Mouse (Mus musculus): ENCODE data around the gene Hnrnpdl.
A peak's percentile ranks its signal among the peaks of the same experiment; 100 is the strongest.

Hnrnpdl gene

DNA sequence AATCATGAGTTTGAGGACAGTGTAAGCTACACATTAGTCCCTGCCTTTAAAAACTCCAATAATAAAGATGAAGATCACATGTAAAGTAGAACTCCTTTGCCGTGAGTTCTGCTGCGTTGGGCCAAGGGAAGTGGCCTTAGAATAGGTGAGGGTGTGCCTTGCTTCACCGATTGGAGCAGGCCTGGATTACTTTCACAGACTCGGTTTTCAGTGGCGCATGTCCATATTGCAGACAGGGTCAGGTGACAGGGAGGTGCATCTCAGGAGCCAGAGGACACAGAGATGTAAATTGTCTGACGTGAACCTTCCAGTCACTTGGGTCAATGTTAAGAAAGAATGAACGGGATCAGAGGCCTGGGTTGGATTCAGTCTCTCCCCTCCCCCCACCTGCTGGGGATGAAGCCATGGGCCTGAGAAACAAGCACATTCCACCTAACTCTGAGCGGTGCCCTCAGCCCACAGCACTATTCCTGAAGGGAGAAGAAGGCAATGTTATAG, 7.7 kb upstream of the Hnrnpdl start:
- no peak for DNase-seq (ENCODE audit: extremely low spot score)

DNA sequence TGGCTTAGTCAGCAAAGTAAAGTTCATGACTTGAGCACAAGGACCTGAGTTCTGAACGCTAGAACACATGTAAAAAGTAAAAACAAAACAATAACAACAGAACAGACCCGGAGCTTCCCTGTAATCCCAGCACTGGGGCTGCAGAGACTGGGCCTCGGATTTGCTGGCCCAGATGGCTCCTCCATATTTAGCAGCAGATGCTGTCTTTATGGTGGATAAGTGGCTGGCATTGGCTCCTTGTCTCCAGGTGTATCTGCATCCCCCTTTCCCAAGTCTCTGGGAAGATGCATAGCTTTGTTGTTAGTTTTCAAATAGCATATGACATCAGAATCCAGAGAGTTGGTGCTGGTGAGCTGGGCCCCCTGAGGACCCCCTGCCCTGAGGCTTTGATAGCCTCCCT, 6.6 kb upstream of the Hnrnpdl start:
- DNase-seq (ENCODE audit: extremely low spot score): no peak

DNA sequence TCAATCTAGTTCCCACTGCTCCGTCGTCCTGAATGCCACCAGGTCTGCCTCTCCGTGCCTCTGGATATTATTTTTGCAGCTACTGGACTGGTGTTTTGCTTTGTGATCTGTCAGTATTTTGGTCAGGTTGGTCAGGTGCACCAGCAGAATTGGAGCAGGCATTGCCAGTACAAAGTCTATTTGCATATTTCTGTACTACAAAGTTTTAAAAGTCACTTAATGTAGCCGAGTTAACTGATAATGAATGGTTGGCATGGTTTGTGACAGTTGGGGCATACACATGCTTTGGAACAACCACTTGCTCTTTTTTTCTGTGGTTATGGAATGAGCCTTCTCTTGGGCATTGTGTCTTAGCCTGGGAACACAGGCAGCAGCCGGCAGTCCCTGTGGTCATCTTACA, 5.2 kb upstream of the Hnrnpdl start:
- no peak for DNase-seq (ENCODE audit: extremely low spot score)

GRCm38 (mm10) chr5:100044030-100044429, 4.6 kb upstream of the Hnrnpdl start:
- DNase-seq (ENCODE audit: extremely low spot score): no peak

GRCm38 (mm10) chr5:100043361-100043760, 3.9 kb upstream of the Hnrnpdl start:
- no peak for DNase-seq (ENCODE audit: extremely low spot score)

GRCm38 (mm10) chr5:100042467-100042866, 3.0 kb upstream of the Hnrnpdl start:
- no peak for DNase-seq (ENCODE audit: extremely low spot score)

DNA sequence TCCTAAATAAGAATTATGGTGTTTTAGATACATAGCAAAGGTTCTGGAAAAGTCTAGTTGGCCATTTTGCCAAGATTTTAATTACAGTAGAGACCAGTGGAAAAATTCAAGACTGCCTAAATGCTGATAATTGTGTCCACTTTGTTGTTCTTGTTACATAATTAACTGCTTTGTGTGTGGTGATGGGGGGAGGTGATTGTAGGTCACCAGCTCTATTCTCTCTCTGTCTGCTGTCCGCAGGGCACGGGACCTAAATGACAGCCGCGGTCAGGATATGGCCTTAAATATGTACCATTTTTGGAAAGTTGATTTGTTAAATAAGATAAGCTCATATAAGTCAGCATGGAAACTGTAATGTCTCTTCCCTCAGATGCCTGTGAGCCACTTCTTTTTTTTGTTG, 1.8 kb upstream of the Hnrnpdl start:
- no peak for DNase-seq (ENCODE audit: extremely low spot score)

GRCm38 (mm10) chr5:100040281-100040784, 869 bp upstream of the Hnrnpdl start:
- DNase-seq (ENCODE audit: extremely low spot score): no peak

- DNase-seq (ENCODE audit: extremely low spot score): peak; percentile 98
These were observed 506 bp downstream of the Hnrnpdl start for GRCm38 (mm10) chr5:100038714-100039601.

- peak; percentile 89 for DNase-seq (ENCODE audit: extremely low spot score)
These were observed 1.3 kb downstream of the Hnrnpdl start for GRCm38 (mm10) chr5:100037965-100038713.

- DNase-seq (ENCODE audit: extremely low spot score): no peak
These were observed 2.8 kb downstream of the Hnrnpdl start for GRCm38 (mm10) chr5:100036681-100037080.

GRCm38 (mm10) chr5:100035950-100036349, 3.5 kb downstream of the Hnrnpdl start:
- no peak for DNase-seq (ENCODE audit: extremely low spot score)

- no peak for DNase-seq (ENCODE audit: extremely low spot score)
These were observed 6.8 kb downstream of the Hnrnpdl start for GRCm38 (mm10) chr5:100032646-100033045.

GRCm38 (mm10) chr5:100032107-100032506, 7.4 kb downstream of the Hnrnpdl start:
- no peak for DNase-seq (ENCODE audit: extremely low spot score)

- DNase-seq (ENCODE audit: extremely low spot score): no peak
These were observed 9.4 kb downstream of the Hnrnpdl start for GRCm38 (mm10) chr5:100030069-100030468.

GRCm38 (mm10) chr5:100024868-100025267, 14.6 kb downstream of the Hnrnpdl start:
- no peak for DNase-seq (ENCODE audit: extremely low spot score)

GRCm38 (mm10) chr5:100024403-100024802, 15.1 kb downstream of the Hnrnpdl start:
- no peak for DNase-seq (ENCODE audit: extremely low spot score)

GRCm38 (mm10) chr5:100020089-100020488, 19.4 kb downstream of the Hnrnpdl start:
- DNase-seq (ENCODE audit: extremely low spot score): no peak

- DNase-seq (ENCODE audit: extremely low spot score): no peak
These were observed 26.9 kb downstream of the Hnrnpdl start for GRCm38 (mm10) chr5:100012599-100012998.

- DNase-seq (ENCODE audit: extremely low spot score): no peak
These were observed 31.0 kb downstream of the Hnrnpdl start for GRCm38 (mm10) chr5:100008485-100008884.

GRCm38 (mm10) chr5:100007040-100007375, 32.5 kb downstream of the Hnrnpdl start:
- DNase-seq (ENCODE audit: extremely low spot score): peak; percentile 15

- no peak for DNase-seq (ENCODE audit: extremely low spot score)
These were observed 33.0 kb downstream of the Hnrnpdl start for GRCm38 (mm10) chr5:100006324-100007039.
